Mouse (Mus musculus) MEL (cell line): ENCODE measurements around the gene Csnk1g2.

Source experiments
- BHLHE40 ChIP-seq: IDR thresholded peaks from 2 replicates; pipeline ENCODE4 v1.6.1; 2012; ENCODE audit warnings: low read depth, mild to moderate bottlenecking, inconsistent platforms, low read length, improper control_type of control experiment, borderline replicate concordance
- CTCF ChIP-seq, 3 experiments: IDR thresholded peaks in 2 of 3; conservative IDR thresholded peaks in 1 of 3; 2 replicates each; pipeline ENCODE4 v1.5.1; 2011 to 2012; ENCODE audit warnings: low read length in 3 of 3, low read depth in 2 of 3, mild to moderate bottlenecking in 2 of 3, improper control_type of control experiment in 1 of 3, inconsistent platforms in 1 of 3, mixed read lengths in 1 of 3, moderate library complexity in 1 of 3; ENCODE audit not compliant: control insufficient read depth in 1 of 3, insufficient read depth in 1 of 3, poor library complexity in 1 of 3, severe bottlenecking in 1 of 3
- EP300 ChIP-seq, 2 experiments: IDR thresholded peaks; 2 replicates each; pipeline ENCODE4 v1.6.1; 2011; ENCODE audit warnings: improper control_type of control experiment in 2 of 2, low read length in 2 of 2, low read depth in 1 of 2, mild to moderate bottlenecking in 1 of 2
- MXI1 ChIP-seq: IDR thresholded peaks from 2 replicates; pipeline ENCODE4 v1.6.1; 2011; ENCODE audit warnings: mild to moderate bottlenecking, low read depth, low read length, improper control_type of control experiment
- MYC ChIP-seq: IDR thresholded peaks from 2 replicates; pipeline ENCODE4 v1.6.1; 2011; ENCODE audit warnings: low read depth, mild to moderate bottlenecking, low read length, improper control_type of control experiment, moderate library complexity
- POLR2A ChIP-seq, 2 experiments: IDR thresholded peaks; 2 replicates each; pipeline ENCODE4 v1.6.1; 2011 to 2012; ENCODE audit warnings: low read length in 2 of 2, mild to moderate bottlenecking in 2 of 2, control low read depth in 1 of 2, improper control_type of control experiment in 1 of 2, low read depth in 1 of 2, moderate library complexity in 1 of 2; ENCODE audit not compliant: control insufficient read depth in 1 of 2, insufficient read depth in 1 of 2, poor library complexity in 1 of 2
- RAD21 ChIP-seq: IDR thresholded peaks from 2 replicates; pipeline ENCODE4 v1.6.1; 2011; ENCODE audit warnings: mild to moderate bottlenecking, low read depth, low read length, improper control_type of control experiment
- USF2 ChIP-seq, 2 experiments: IDR thresholded peaks; 2 replicates each; pipeline ENCODE4 v1.6.1; 2011 to 2012; ENCODE audit warnings: improper control_type of control experiment in 2 of 2, low read length in 2 of 2, borderline replicate concordance in 1 of 2, inconsistent platforms in 1 of 2, low read depth in 1 of 2, mild to moderate bottlenecking in 1 of 2; ENCODE audit not compliant: insufficient read depth in 1 of 2

DNA sequence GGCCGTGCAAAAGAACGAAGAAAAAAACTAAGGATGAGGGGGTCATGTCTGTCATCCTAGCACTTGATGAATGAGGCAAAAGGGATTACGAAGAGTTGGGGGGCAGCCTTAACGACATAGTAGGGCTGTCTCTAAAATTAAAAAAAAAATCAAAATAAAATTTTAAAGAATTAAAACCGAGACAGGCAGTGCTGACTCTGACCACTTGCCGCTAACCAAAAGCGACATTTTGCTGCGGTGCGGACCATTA is 1.0 kb upstream of the Csnk1g2 start:
- TF ChIP-seq MYC (no peak), CTCF (IDR thresholded peaks at IDR 0.05 in 2 of 3, conservative IDR thresholded peaks at IDR 0.05 in 1 of 3; ENCODE audit: control insufficient read depth in 1 of 3, insufficient read depth in 1 of 3, low read depth in 2 of 3, low read length in 3 of 3, poor library complexity in 1 of 3, severe bottlenecking in 1 of 3) (no peak), EP300 (IDR thresholded peaks at IDR 0.05; ENCODE audit: low read depth in 1 of 2, low read length in 2 of 2) (no peak), POLR2A (IDR thresholded peaks at IDR 0.05; ENCODE audit: control insufficient read depth in 1 of 2, insufficient read depth in 1 of 2, low read depth in 1 of 2, low read length in 2 of 2, poor library complexity in 1 of 2) (peak in 1 of 2 experiments; percentile 70; a peak in 2 of 4 replicates), USF2 (IDR thresholded peaks at IDR 0.05; ENCODE audit: borderline replicate concordance in 1 of 2, insufficient read depth in 1 of 2, low read depth in 1 of 2, low read length in 2 of 2) (no peak), MXI1 (no peak), RAD21 (no peak), BHLHE40 (no peak)
